Mouse (Mus musculus) left cerebral cortex, postnatal 10 days (tissue): ENCODE data around the gene Gm11397. TPM values are rescaled to one million over a fixed set of nuclear protein-coding genes. Genes with fewer than 3 reads are reported as not detected.
"Not testable (repeated sequence)": the region's sequence is repeated elsewhere in the genome, so short reads cannot be mapped to it uniquely, and the experiment has no call there.

ENCODE experiments used
- DNase-seq, 2 experiments: peaks; one replicate each; pipeline ENCODE4 v3.0.0; 2021 to 2022; ENCODE audit warnings: low spot score in 2 of 2, mixed read lengths in 1 of 2; ENCODE audit errors: extremely low spot score in 1 of 2
- intact Hi-C: fragments of 180-260 bp; cut with DNase I; formaldehyde crosslinking; loops from one replicate; pipeline ENCODE4 v1.15.1; 2025
- total RNA-seq, 2 experiments: library from RNA; stranded (reverse); gene quantifications; 2 replicates each; pipeline ENCODE4 v1.2.3; 2021

The Gm11397 gene
- total RNA-seq: not detected

- intact Hi-C loops, DNase-seq: not testable (repeated sequence)
Observed at GRCm38 (mm10) chr13:33395461-33395860, at the start of gene Gm11397. Gm11397 (plus strand) TSS chr13:33395761.

- DNase-seq, intact Hi-C loops: not testable (repeated sequence)
Observed at GRCm38 (mm10) chr13:33356666-33357065, 38.9 kb upstream of the Gm11397 start.

GRCm38 (mm10) chr13:33432714-33433113 is 37.2 kb downstream of the Gm11397 start:
- intact Hi-C loops, DNase-seq: not testable (repeated sequence)

Other genes with a start within 250 kb of the Gm11397 start
- not detected for gene Serpinb9c, start 236.0 kb upstream of the Gm11397 start, total RNA-seq
- gene Serpinb9d, start 202.8 kb upstream of the Gm11397 start, total RNA-seq: not detected
- not detected for gene Serpinb9e, start 146.1 kb upstream of the Gm11397 start, total RNA-seq
- not detected for gene Serpinb9f, start 71.7 kb upstream of the Gm11397 start, total RNA-seq
- not detected for gene Serpinb9g, start 89.0 kb downstream of the Gm11397 start, total RNA-seq